Mouse (Mus musculus): ENCODE measurements at regions not wholly inside any gene's neighbourhood (a gene's known extent, or its start where the extent isn't known, plus 50 kb on each side); places are given as distances from the start of the nearest gene placed in this dataset.

- Histone ChIP-seq H3K27me3 (replicated peaks) (peaks cover under 1% of the 10 kb centered on the region), H3K79me2 (replicated peaks; ENCODE audit: control insufficient read depth, extremely low read depth, insufficient read depth, poor library complexity, severe bottlenecking) (no peaks in the 10 kb centered on the region), H3K4me1 (ENCODE audit: control insufficient read depth in 1 of 2, insufficient read depth in 2 of 2) (no peaks in the 10 kb centered on the region), H3K4me3 (replicated peaks in 1 of 3; ENCODE audit: low read depth in 2 of 3, low read length in 2 of 3, poor library complexity in 1 of 3) (no peak overlapping the region), H3K9me3 (replicated peaks; ENCODE audit: low read length) (no peaks in the 10 kb centered on the region), H3K36me3 (replicated peaks in 1 of 2; ENCODE audit: control insufficient read depth in 1 of 2, insufficient read depth in 1 of 2, low read length in 1 of 2) (no peaks in the 10 kb centered on the region), H3K27ac (ENCODE audit: insufficient read depth, low read depth) (no peak overlapping the region), H3K9ac (ENCODE audit: insufficient read depth, low read depth) (no peak overlapping the region), H3K4me2 (ENCODE audit: insufficient read depth, low read depth, poor library complexity, severe bottlenecking) (no peak overlapping the region)
- dilution Hi-C loops (cut with MboI; ENCODE audit: extremely low pct_ligation_motif_present, extremely low pct_unique_long_range_greater_than_20kb, low sequenced_read_pairs) = no loop called here
- DNase-seq (ENCODE audit: extremely low read depth) = no peak
- in situ Hi-C loops (cut with MboI; ENCODE audit: low pct_ligation_motif_present, low pct_unique_long_range_greater_than_20kb, low sequenced_read_pairs) = no loop called here
- TF ChIP-seq ZMIZ1 (IDR thresholded peaks at IDR 0.05; ENCODE audit: low read depth, low read length) = no peak
- TF ChIP-seq ELF1 (IDR thresholded peaks at IDR 0.05; ENCODE audit: low read depth, low read length) = no peak
- no peak for TF ChIP-seq PAX5 (IDR thresholded peaks at IDR 0.05; ENCODE audit: low read length)
- no peak for TF ChIP-seq TBP (conservative IDR thresholded peaks at IDR 0.05; ENCODE audit: low read depth, low read length)
- no peak for TF ChIP-seq CHD2 (IDR thresholded peaks at IDR 0.05; ENCODE audit: low read length)
- TF ChIP-seq HCFC1 (IDR thresholded peaks at IDR 0.05; ENCODE audit: low read depth, low read length) = no peak
- TF ChIP-seq KAT2A (IDR thresholded peaks at IDR 0.05; ENCODE audit: insufficient replicate concordance, low read length) = no peak
- no peak for TF ChIP-seq USF1 (IDR thresholded peaks at IDR 0.05; ENCODE audit: low read depth, low read length)
- TF ChIP-seq ZKSCAN1 (IDR thresholded peaks at IDR 0.05; ENCODE audit: borderline replicate concordance, low read depth, low read length) = no peak
- no peak for TF ChIP-seq EP300 (IDR thresholded peaks at IDR 0.05; ENCODE audit: low read length)
- TF ChIP-seq NELFE (IDR thresholded peaks at IDR 0.05; ENCODE audit: low read depth, low read length) = no peak
- no peak for TF ChIP-seq RAD21 (IDR thresholded peaks at IDR 0.05; ENCODE audit: low read depth, low read length)
- no peak for TF ChIP-seq SIN3A (IDR thresholded peaks at IDR 0.05; ENCODE audit: low read length)
- TF ChIP-seq SMC3 (IDR thresholded peaks at IDR 0.05; ENCODE audit: low read depth, low read length) = no peak
- no peak for TF ChIP-seq MEF2A (IDR thresholded peaks at IDR 0.05; ENCODE audit: borderline replicate concordance, low read depth, low read length)
- no peak for TF ChIP-seq CHD1 (IDR thresholded peaks at IDR 0.05; ENCODE audit: low read depth, low read length)
- no peak for TF ChIP-seq MAX (IDR thresholded peaks at IDR 0.05; ENCODE audit: low read length)
- TF ChIP-seq JUND (conservative IDR thresholded peaks at IDR 0.05; ENCODE audit: low read depth, low read length) = no peak
- no peak for TF ChIP-seq MYC (IDR thresholded peaks at IDR 0.05; ENCODE audit: low read depth, low read length)
- no peak for TF ChIP-seq NRF1 (IDR thresholded peaks at IDR 0.05; ENCODE audit: low read depth, low read length)
Observed at GRCm38 (mm10) chr2:142988691-142989090, 74.1 kb upstream of the Snrpb2 start.

DNA sequence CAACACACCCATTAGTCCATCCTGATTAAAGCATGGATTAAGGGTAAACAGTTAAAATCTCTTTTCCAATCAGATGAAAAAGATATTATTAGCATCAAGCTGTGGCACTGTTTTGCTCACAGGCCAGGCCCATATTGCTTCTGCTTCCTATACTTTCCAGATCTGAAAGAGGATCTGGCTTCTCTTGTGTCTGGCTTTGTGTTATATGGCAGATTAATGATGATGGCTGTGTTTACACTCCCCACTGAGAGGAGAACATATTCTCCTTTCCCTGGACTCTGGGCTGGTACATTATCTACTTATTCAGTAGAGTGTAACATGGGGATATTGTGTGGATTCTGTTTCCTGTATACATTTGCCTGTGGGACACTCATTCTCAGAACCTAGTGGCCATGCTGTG is 66.8 kb upstream of the Snrpb2 start:
- in situ Hi-C loops (cut with MboI; ENCODE audit: low pct_ligation_motif_present, low pct_unique_long_range_greater_than_20kb, low sequenced_read_pairs) = no loop called here
- no peak overlapping the region for H3K4me2 ChIP-seq (ENCODE audit: insufficient read depth, low read depth, poor library complexity, severe bottlenecking)
- TF ChIP-seq ZMIZ1 (IDR thresholded peaks at IDR 0.05; ENCODE audit: low read depth, low read length) (no peak), JUND (conservative IDR thresholded peaks at IDR 0.05; ENCODE audit: low read depth, low read length) (no peak), ZKSCAN1 (IDR thresholded peaks at IDR 0.05; ENCODE audit: borderline replicate concordance, low read depth, low read length) (no peak), CHD2 (IDR thresholded peaks at IDR 0.05; ENCODE audit: low read length) (no peak), KAT2A (IDR thresholded peaks at IDR 0.05; ENCODE audit: insufficient replicate concordance, low read length) (no peak), IRF4 (IDR thresholded peaks at IDR 0.05; ENCODE audit: low read depth, low read length) (no peak), CHD1 (IDR thresholded peaks at IDR 0.05; ENCODE audit: low read depth, low read length) (no peak), MAZ (IDR thresholded peaks at IDR 0.05; ENCODE audit: low read depth, low read length) (no peak), BHLHE40 (IDR thresholded peaks at IDR 0.05; ENCODE audit: low read depth, low read length) (no peak), ELF1 (IDR thresholded peaks at IDR 0.05; ENCODE audit: low read depth, low read length) (no peak), EP300 (IDR thresholded peaks at IDR 0.05; ENCODE audit: low read length) (no peak)
- no peak overlapping the region for H3K27ac ChIP-seq (ENCODE audit: insufficient read depth, low read depth)
- no peak overlapping the region for H3K9ac ChIP-seq (ENCODE audit: insufficient read depth, low read depth)
- H3K27me3 ChIP-seq (replicated peaks) = peaks cover 8% of the 10 kb centered on the region
- no peaks in the 10 kb centered on the region for H3K4me1 ChIP-seq (ENCODE audit: control insufficient read depth in 1 of 2, insufficient read depth in 2 of 2)
- dilution Hi-C loops (cut with MboI; ENCODE audit: extremely low pct_ligation_motif_present, extremely low pct_unique_long_range_greater_than_20kb, low sequenced_read_pairs) = no loop called here
- no peak for DNase-seq (ENCODE audit: extremely low read depth)
- no peaks in the 10 kb centered on the region for H3K36me3 ChIP-seq (replicated peaks in 1 of 2; ENCODE audit: control insufficient read depth in 1 of 2, insufficient read depth in 1 of 2, low read length in 1 of 2)
- no peaks in the 10 kb centered on the region for H3K9me3 ChIP-seq (replicated peaks; ENCODE audit: low read length)
- H3K79me2 ChIP-seq (replicated peaks; ENCODE audit: control insufficient read depth, extremely low read depth, insufficient read depth, poor library complexity, severe bottlenecking) = no peaks in the 10 kb centered on the region
- no peak overlapping the region for H3K4me3 ChIP-seq (replicated peaks in 1 of 3; ENCODE audit: low read depth in 2 of 3, low read length in 2 of 3, poor library complexity in 1 of 3)

All from CH12.LX (cell line).